Mouse (Mus musculus): Measurements from ENCODE around the gene Klf7.
"Not testable (repeated sequence)": the region's sequence is repeated elsewhere in the genome, so short reads cannot be mapped to it uniquely, and the experiment has no call there.

Klf7 gene

DNA sequence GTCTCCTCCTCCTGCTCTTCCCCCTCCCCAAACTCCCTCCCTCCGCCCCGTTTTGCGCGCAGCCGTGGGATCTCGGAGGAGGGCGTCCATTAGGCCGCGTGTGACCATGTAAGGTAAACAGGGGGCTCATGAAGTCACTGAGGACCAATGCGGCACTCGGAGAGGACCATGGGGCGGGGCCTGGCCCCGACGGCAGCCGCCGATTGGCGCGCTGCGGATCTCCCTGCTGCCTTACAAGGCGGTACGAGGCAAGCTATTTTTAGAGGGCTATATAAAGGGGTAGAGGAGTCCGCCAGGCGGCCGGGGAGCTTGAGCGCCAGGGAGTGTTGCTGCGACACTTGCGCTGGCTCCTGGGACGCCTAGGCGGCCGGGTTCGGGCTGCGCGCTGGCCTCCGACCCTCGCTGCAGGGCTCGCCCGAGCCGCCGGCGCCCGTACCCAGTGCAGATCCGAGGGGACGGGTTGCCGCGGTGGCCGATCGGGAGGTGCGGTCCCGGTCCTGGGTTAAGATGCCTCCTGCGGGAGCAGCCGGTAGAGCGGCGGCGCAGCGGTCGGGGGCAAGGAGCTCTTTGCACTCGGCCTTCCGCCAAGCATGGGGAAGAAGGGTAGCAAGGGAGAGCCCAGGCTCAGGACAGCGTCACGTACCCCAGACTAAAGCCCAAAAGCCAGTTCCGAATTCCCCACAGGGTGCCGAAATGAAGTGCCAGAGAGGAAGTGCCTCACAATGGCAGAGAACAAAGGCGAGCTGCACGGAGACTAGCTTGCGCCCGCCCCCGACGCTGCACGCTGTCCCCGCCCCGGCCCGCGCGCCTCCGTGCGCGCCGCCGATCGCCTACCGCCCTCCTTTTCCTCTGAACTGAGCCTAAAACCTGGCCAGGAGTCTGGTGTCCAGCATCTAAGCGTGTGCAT, at the start of gene Klf7:
Klf7 (minus strand) TSS at position 724 of the 907 bp plus-strand sequence.
- peak; percentile 100 for DNase-seq

DNA sequence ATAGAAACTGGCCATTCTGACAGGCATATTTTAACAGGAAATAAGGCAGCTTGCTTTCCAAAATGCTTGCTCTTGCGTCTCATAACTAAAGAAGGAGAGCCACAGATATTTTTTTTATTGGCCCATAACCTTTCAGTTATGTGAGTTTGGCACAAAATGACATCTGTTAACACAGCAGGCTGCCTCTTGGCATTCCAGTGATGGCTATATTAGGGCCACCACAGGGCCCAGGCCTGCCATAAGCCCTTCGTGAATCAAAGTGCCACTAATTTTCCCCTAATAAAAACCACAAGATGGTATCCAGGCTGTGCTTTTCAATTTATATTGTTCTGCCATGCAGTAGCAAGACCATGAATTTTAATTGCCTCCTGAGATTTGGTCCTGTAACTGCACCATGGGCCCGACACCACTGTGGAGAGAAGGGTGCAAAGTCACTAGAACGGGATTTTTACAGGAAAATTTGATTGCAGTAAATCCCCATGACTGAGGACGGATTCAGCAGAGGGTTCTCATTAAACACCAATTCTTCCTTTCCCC, 42.5 kb upstream of the Klf7 start:
- no peak for DNase-seq

DNA sequence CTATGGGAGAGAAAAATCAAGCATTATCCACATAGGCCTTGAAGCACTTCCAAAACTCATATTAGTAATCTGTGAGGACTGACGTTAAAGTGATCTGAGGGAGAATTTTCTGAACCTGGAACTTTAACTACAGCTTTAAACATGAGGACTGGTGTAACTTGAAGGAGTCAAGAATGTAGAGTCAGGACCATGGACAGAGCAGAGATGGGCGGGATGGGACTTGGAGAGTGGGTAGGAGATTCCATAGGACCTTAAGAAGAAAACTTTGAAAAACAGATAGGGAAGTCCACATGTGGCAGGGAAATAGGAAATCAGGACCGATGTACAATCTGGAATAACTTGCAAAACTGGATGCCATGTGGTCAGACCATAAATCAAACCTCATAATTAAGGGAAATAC, 36.7 kb upstream of the Klf7 start:
- peak; percentile 31 for DNase-seq

DNA sequence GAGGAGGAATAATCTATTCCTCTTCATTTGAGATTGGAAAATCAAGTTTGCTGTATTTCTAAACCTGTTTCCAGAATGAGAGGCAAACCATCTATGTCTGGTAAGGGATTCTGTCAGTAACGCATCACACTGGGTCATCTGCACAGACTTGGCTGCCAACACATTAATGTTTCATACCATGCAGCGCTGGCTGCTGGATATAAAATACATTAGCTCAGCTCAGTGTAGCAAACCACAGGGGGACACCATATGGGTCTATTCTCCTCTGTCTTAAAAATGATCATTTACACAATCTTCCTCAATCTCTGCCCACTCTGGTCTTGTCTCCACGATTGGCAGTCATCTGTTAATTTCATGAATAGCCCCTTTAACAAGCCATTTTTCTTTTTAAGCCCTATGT, 27.1 kb upstream of the Klf7 start:
- DNase-seq = no peak

DNA sequence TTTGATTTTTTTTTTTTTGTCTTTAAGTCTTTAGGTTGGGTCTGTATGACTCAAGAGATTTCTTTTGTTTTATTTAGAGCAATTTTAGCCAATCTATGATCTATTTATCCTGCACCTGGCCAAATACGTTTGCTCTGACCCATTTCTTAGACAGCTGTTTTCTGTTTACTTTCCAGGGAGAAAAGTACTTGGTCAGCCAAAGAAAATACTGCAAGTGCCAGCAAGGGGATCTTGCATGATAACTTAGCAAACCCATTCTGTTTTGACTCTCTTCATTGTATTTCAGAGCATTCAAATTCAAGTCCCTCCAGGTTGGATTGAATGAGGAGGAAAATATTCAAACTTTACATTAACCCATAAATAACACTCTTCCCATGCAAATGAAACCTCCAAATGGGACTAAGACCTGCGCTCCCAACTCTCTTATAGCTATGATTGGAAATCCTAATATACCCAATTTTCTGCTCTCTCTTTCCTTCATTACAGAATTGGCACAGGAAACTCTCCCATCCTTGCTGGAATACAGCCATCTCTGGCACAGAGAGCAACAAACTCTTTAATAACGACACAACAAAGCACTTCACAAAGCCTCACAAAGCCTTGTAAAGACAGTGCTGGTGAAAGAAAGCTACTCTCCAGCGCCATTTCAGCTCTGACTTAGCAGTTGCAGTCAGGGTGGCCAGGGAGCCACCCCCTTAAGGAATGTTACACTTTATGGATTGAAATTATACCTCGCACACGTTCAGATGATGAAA, 20.8 kb upstream of the Klf7 start:
- DNase-seq = no peak

DNA sequence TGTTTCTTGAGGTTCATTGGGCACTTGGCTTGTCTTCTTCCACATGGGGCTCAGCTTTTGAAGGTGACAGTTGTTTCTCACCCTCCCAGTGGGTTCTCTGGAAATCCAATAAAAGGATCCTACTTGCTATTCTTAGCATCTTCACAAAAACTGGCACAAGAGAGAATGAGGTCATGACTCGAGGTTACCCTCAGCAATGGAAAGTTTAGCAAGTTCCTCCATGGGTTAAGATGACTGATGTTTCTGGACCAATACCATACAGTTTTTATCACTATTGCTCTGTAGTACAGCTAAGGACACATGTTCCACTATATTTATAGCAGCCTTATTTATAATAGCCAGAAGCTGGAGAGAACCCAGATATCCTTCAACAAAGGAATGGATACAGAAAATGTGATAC, 12.4 kb upstream of the Klf7 start:
- DNase-seq = no peak

- peak; percentile 80 for DNase-seq
These were observed 4.7 kb upstream of the Klf7 start for GRCm38 (mm10) chr1:64126822-64127221.

- DNase-seq = no peak
These were observed 366 bp upstream of the Klf7 start for GRCm38 (mm10) chr1:64122466-64122830.

- peak; percentile 96 for DNase-seq
These were observed 1.1 kb downstream of the Klf7 start for GRCm38 (mm10) chr1:64120811-64121515.

- DNase-seq = peak; percentile 96
These were observed 1.7 kb downstream of the Klf7 start for GRCm38 (mm10) chr1:64120421-64120810.

- peak; percentile 96 for DNase-seq
These were observed 2.2 kb downstream of the Klf7 start for GRCm38 (mm10) chr1:64119851-64120250.

- peak; percentile 96 for DNase-seq
These were observed 2.7 kb downstream of the Klf7 start for GRCm38 (mm10) chr1:64119358-64119794.

DNA sequence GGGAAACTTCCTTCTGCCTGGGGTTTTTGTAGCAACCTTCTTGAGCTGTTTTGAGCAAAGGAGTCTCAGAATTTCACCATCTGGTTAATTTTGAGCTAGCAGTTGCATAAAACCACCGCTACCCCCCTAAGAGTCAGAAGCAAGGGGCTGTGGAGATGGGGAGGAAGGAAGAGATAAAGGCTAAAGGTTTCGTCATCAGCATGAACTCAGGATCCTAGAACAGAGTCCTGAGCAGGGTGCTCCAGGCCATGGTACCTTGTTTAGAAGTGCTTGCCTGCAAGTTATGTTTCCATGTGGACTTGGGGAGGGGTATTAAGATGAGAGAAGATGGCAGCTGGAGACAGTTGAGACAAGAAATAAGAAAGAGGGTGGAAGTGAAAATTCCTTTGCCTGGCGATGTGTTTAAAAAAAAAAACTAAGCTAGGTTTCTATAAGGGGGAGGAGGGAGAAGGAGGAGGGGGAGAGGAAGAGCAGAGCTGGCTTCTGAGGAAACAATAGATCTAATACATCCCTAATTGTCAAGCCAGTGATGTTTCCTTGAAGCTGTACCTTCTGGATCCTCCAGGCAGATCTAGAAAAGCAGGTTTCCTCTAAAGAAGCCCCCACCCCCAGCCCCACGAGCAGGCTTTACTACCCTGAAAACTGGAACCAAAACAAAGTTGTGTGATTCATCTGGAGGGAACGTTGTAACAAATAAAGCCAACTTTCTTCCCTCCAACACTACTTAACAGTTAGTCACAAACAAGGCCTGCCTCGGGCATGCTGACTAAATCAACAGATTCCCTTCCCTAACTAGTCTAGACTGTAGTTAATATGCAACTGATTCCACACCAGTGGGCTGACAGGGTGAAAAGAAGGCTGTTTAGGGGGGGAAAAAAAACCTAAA, 3.6 kb downstream of the Klf7 start:
- DNase-seq = peak; percentile 95

DNA sequence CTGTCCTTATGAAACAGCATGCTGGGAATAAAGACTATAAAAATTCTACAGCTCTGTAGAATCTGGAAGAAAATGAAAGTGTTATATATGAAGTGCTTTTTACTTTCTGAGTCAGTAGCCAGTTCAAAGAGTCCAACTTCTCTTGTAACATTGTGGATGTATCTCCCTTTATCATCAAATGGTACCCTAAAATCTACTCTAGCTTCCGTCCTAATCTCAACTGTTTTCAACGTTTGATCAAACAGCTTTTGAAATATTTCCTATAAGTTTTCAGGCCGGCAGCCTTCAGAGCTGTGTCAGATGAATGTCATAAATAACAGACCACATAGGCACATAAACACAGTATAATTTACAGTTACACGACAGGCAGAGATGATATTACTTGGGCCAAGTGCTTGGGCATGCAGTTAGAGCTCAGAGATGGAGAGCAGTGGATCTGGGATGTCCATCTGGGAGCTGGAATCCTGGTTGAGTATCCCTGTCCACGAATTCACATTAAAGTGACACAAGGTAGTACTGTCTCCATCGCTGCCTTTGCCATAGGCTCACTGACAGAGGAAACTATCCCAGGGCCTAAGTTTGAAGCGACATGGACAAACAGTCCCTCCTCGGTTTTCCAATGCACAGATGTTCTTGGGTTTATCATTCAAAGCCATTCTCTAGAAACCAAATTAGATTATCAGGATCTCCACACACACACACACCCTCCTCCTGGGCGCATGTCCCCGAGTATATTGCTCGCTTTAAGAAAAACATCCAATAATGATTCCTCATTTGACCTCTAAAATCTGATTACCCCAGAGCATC, 4.4 kb downstream of the Klf7 start:
- no peak for DNase-seq

GRCm38 (mm10) chr1:64116746-64117455, 5.2 kb downstream of the Klf7 start:
- peak; percentile 83 for DNase-seq

DNA sequence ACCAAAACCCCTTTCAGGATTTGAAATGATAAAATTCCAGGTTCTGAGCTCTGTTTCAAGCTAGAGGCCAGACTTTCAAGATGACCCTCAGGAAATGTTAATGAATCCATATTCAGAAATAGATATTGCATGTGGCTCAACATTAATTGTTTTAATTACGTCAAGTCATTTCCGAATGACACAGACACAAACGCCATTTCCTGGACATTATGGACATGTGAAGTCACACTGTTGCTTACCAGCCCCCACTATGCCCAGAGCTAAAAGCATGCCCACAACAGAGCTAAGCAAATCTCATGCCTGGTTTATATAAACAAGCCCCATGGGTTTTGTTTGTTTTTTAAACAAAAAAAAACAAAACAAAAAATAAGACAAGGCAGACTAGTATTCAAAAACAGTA, 7.5 kb downstream of the Klf7 start:
- DNase-seq = no peak

- not testable (repeated sequence) for DNase-seq
These were observed 13.4 kb downstream of the Klf7 start for GRCm38 (mm10) chr1:64108653-64109052.

- peak; percentile 89 for DNase-seq
These were observed 14.6 kb downstream of the Klf7 start for GRCm38 (mm10) chr1:64107526-64107925.

- DNase-seq = peak; percentile 65
These were observed 16.0 kb downstream of the Klf7 start for GRCm38 (mm10) chr1:64106127-64106526.

DNA sequence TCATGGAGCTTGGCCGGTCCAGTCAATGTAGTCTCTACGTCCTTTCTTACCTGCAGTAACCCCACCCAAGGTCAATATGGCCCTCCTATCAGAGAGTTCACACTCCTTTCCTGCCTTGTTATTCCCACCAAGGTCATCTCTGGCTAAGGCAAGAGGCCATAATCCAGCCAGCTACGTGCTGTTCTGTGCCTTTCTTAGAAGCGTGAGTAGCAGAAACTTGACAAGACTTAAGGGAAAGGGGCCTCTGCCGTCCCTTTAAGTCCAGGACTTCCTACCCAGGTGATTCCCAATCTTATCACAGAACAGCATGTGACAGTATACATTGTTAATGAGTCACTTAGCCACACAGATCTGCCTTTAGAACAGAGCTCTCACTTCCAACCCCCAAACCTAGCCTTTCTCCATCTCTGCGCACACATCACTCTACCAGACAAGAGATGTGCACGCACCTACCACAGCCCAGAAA, 16.9 kb downstream of the Klf7 start:
- peak; percentile 78 for DNase-seq
